Mouse (Mus musculus) forebrain, postnatal 0 days (tissue): Measurements from ENCODE around the gene Bcl9l. TPM values are rescaled to one million over a fixed set of nuclear protein-coding genes. Genes with fewer than 3 reads are reported as not detected.

Experiments used
- ATAC-seq: fragments of 200-750 bp; cut with Nextera tagmentation; 2 replicates; pipeline ENCODE4 v1.8.0; 2017; ENCODE audit warnings: mild to moderate bottlenecking, moderate library complexity
- DNase-seq: peaks from one replicate; pipeline ENCODE4 v3.0.0-alpha.2; 2015
- H3K27ac ChIP-seq: fragments of 300-500 bp; sonication (generic); 2 replicates; pipeline ENCODE4 v1.5.1; 2014; ENCODE audit warnings: low read depth, mild to moderate bottlenecking, antibody characterized with exemption, low read length, moderate library complexity, mixed read lengths
- H3K27me3 ChIP-seq: fragments of 300-500 bp; sonication (generic); 2 replicates; pipeline ENCODE4 v1.6.1; 2014; ENCODE audit warnings: mild to moderate bottlenecking, low read length, mixed read lengths; ENCODE audit not compliant: insufficient read depth
- H3K36me3 ChIP-seq: fragments of 300-500 bp; sonication (generic); 2 replicates; pipeline ENCODE4 v1.6.1; 2014; ENCODE audit warnings: mild to moderate bottlenecking, moderate library complexity; ENCODE audit not compliant: insufficient read depth
- H3K4me1 ChIP-seq: fragments of 300-500 bp; sonication (generic); 2 replicates; pipeline ENCODE4 v1.6.1; 2014; ENCODE audit warnings: antibody characterized with exemption; ENCODE audit not compliant: insufficient read depth
- H3K4me2 ChIP-seq: fragments of 300-500 bp; sonication (generic); 2 replicates; pipeline ENCODE4 v1.6.1; 2014; ENCODE audit warnings: low read depth, mild to moderate bottlenecking, moderate library complexity
- H3K4me3 ChIP-seq: fragments of 300-500 bp; sonication (generic); 2 replicates; pipeline ENCODE4 v1.5.1; 2014; ENCODE audit warnings: low read depth, low read length, mixed read lengths
- H3K9ac ChIP-seq: fragments of 300-500 bp; sonication (generic); 2 replicates; pipeline ENCODE4 v1.6.1; 2014; ENCODE audit warnings: mild to moderate bottlenecking
- H3K9me3 ChIP-seq: fragments of 300-500 bp; sonication (generic); 2 replicates; pipeline ENCODE4 v1.6.1; 2016; ENCODE audit warnings: low read length
- CTCF ChIP-seq: sonication (generic); IDR thresholded peaks from 2 replicates; pipeline ENCODE4 v1.5.1; 2016; ENCODE audit warnings: antibody characterized with exemption, control low read depth, low read depth
- WGBS: fragments of 180-500 bp; shearing (Covaris S2); extraction: QIAGEN DNeasy Blood & Tissue Kit; methylation state at CpG from one replicate; pipeline ENCODE4 v1.1.7; 2014; 5-methylcytosine and 5-hydroxymethylcytosine counted together
- polyA plus RNA-seq: library from polyadenylated mRNA; unstranded; fragments of >200 nt; fragmentation: Nextera tagmentation; extraction: Ambion mirVana; gene quantifications from 2 replicates; pipeline ENCODE4 v1.2.1, GENCODE M21; 2015
- total RNA-seq: library from RNA; depleted of rRNA; stranded (reverse); fragments of >200 nt; gene quantifications from 2 replicates; pipeline ENCODE4 v1.2.3, GENCODE M21; 2014

Gene Bcl9l
- total and polyA plus RNA-seq, 2 experiments from 2014 or later, result 13.0 to 38.7 TPM

DNA sequence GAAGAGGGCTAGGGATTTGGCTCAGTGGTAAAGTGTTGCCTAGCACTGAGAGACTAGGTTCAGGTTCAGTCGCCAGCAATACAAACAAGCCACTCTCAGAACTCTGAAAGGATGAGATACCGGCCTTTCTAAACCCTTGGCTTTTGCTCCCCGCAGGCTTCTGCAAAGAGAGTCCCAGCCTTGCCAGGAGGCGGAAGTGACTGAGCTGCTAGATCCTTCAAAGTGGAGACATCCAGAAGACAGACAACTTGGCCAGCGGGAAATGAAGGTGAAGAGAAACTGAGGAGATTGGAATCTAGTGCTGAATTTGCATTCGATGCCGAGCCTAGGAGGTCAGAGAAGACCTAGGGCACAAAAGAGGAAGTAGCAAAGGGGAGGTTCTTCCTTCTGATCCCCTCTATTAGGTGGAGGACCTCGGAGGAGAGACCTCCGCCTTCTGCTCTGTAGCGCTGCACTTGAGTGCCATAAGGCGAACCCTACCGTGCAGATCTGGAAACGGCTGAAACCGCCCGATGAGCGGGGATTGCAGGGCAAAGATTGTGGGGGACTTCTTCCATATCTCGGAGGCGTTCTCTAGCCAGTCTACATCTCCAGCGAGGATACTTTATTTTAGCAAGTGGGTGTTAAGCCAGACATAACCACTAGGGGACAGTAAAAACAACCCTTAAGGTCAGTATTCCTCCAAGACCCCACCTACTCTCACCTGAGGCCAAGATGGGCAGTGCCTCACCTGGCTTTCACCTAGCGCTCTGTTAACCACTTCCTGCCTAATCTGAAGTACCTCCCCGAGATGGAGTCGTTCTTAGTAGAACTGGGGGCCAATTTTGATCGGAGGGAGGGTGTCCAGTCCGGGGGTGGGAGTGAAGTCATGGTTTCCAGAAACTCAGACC lies 5.0 kb upstream of the Bcl9l start:
- DNase-seq, result peak; percentile 79
- WGBS, result 7% methylated on average over 24 of the region's 24 CpGs
- TF ChIP-seq CTCF, result peak; percentile 86

DNA sequence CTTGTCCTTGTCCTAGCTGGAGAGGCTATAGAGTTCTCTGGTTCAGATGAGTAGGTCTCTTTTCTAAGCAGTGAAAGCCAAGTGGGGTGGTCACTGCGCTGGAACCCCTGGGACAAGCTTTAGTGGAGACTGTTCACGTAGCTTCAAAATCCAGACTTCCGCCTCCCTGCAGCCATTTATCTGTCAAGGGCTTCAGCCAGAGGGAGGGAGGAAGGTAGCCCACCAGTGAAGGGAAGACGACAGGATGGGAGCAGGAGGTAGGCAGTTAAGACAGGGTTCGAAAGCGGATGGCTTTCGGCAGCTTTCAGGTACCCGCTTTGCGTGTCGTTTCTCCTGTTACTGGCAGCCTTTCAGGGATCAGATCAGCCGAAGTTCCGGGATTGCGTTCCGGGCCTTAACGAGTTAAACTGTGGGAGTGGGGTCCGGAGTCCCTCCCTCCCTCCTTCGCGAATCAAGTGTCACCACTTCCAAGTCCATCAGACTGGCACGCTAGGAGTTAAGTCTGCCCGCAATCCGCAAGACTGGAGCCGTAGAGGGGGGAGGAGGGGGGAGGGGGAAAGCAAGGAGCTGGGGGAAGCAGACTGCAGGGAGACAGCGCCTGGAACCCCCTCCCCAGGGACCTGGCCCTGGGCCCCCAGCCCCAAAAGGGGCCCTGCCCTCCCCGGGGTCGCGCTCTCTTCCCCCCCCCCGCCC lies 4.2 kb upstream of the Bcl9l start:
- Histone ChIP-seq H3K9ac (peak overlapping the region; percentile 75), H3K36me3 (no peaks in the 10 kb centered on the region), H3K4me1 (peaks cover 14% of the 10 kb centered on the region; the same call in 1 of the 2 replicates), H3K4me3 (peak overlapping the region; percentile 75), H3K4me2 (peak overlapping the region; percentile 91), H3K9me3 (no peaks in the 10 kb centered on the region), H3K27me3 (no peaks in the 10 kb centered on the region), H3K27ac (peak overlapping the region; percentile 94)
- peak; percentile 91 for DNase-seq
- ATAC-seq, result peak; percentile 57
- WGBS, result under 1% methylated on average over 22 of the region's 27 CpGs
- no peak for TF ChIP-seq CTCF

More for the DNA sequence above, 5.0 kb upstream of the Bcl9l start:
- Histone ChIP-seq H3K4me1 (peaks cover 14% of the 10 kb centered on the region; the same call in 1 of the 2 replicates), H3K9me3 (no peaks in the 10 kb centered on the region), H3K27ac (peak overlapping the region; percentile 94), H3K4me3 (peak overlapping the region; percentile 75), H3K36me3 (no peaks in the 10 kb centered on the region), H3K9ac (peak overlapping the region; percentile 75), H3K27me3 (no peaks in the 10 kb centered on the region), H3K4me2 (peak overlapping the region; percentile 91)
- no peak for ATAC-seq

DNA sequence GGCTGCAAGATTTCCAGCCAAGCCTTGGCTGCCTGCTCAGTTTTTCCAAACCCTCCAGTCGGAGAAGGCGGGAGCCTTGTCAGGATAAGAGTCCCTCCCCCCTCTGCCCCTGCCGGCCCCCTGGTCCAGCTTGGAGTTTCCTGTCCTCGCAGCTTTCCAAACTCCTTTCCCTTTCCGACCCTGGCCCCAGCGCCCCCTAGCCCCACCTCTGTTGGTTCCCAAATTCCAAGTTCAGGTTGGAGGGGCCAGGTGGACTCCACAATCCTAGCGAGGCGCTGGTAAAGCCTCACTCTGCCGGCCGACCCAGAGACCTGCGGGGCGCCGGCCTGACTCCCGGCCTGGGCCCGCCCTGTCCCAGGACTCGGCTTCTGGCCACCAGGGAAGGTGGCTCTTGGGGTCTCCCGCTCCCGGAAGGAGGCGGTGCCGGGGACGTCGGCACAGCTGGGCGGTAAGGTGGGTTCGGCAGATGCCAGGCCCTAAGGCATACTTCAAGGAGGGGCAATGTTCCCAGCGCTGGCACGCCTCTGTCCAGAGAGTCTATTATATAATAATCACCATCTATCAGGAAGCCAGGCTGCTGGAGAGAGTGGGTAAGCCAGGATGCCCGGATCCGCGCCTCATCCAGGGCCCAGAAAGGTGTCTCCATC lies 3.5 kb upstream of the Bcl9l start:
- DNase-seq (peak; percentile 91), ATAC-seq (peak; percentile 67)
- Histone ChIP-seq H3K4me1 (peaks cover 14% of the 10 kb centered on the region; the same call in 1 of the 2 replicates), H3K36me3 (no peaks in the 10 kb centered on the region), H3K27me3 (no peaks in the 10 kb centered on the region), H3K4me2 (peak overlapping the region; percentile 91), H3K9me3 (no peaks in the 10 kb centered on the region), H3K27ac (peak overlapping the region; percentile 94), H3K9ac (peak overlapping the region; percentile 75), H3K4me3 (peak overlapping the region; percentile 75)
- TF ChIP-seq CTCF, result peak; percentile 41
- WGBS, result 3% methylated on average over 29 of the region's 29 CpGs

DNA sequence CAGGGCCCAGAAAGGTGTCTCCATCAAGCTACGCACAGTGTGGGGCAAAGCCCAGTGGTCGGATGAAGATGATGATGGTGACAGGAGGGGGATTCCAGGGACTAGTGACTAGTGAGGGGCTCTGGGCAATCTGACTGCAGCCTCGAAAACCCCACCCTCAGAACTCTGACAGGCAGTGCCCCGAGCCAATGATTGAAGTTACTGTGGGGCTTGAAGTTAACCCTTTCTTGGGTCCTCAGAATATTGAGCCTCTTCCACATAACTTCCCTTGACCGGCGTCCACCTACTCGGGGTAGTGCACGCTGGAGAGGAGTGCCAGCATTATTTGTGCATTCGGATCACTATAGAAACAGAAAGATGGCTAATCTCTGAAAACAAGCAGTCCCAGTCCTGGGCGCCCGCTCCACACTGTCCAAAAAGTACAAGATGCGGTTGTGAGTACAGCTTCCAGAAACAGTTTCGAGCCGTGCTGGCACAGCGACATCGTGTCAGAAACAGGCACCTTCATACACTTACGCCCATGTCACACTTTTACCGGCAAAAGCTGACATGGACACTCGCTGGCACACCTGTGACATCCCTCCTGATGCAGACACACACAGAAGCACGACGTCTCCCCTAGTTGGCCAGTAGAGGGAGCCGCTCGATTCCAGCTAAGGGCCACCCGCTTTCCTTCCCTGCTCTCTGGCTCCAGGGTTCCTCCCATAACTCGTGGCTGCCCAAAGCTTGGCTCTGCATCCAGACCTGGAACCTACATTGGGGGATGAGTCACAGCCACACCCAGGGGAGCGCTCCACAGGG lies 2.8 kb upstream of the Bcl9l start:
- Histone ChIP-seq H3K27ac (peak overlapping the region; percentile 94), H3K9me3 (no peaks in the 10 kb centered on the region), H3K4me3 (peak overlapping the region; percentile 75), H3K27me3 (no peaks in the 10 kb centered on the region), H3K9ac (peak overlapping the region; percentile 75), H3K36me3 (no peaks in the 10 kb centered on the region), H3K4me2 (peak overlapping the region; percentile 91), H3K4me1 (peaks cover 18% of the 10 kb centered on the region)
- ATAC-seq, result peak; percentile 63
- WGBS, result under 1% methylated on average over 26 of the region's 26 CpGs
- TF ChIP-seq CTCF, result peak; percentile 93
- DNase-seq, result peak; percentile 92

DNA sequence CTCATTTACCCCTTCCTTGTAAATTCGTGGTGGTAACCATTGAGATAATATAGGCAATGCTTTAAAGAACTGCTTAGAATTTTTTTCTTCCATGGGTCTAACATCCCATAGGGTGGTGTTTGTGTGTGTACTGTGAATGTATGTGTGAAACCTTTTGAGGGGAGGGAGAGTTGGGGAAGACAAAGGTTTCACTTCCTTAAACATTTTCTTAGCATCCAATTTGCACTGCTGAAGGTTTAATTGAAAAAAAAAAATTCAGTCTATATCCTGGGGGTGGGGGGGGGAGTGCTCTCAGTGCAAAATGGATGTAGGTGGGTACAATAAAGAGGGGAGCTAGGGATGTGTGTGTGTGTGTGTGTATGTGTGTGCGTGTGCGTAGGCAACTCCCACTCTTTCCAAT lies 513 bp upstream of the Bcl9l start:
- Histone ChIP-seq H3K36me3 (no peaks in the 10 kb centered on the region), H3K4me1 (peaks cover 37% of the 10 kb centered on the region), H3K27ac (peak overlapping the region; percentile 97), H3K9me3 (no peaks in the 10 kb centered on the region), H3K4me2 (peak overlapping the region; percentile 93), H3K4me3 (peak overlapping the region; percentile 95), H3K9ac (peak overlapping the region; percentile 97), H3K27me3 (no peaks in the 10 kb centered on the region)
- TF ChIP-seq CTCF, result no peak
- WGBS, result 6% methylated on average over 3 of the region's 3 CpGs
- DNase-seq (no peak), ATAC-seq (no peak)

DNA sequence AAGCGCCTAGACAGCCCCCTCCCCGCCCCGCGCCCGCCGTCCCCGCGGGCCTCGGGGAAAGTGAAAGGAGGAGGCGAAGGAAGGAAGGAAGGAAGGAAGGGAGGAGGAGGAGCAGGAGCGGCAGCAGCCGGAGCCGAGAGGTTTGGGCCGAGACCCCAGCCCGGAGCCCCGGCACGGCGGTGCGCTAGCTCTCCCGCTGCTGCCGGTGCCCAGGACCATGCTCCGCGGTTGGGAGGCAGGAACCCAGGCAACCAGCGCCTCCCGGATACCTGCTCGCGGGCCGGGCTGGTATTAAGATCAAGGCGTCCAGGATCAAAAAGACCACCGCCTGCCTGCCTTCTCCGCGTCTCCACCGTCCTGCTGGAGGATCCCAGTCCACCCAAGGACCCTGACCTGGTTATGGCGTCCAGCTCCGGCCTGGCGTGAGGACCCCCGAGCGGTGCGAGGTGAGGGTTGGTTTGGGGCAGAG lies 450 bp downstream of the Bcl9l start:
- Histone ChIP-seq H3K4me1 (peaks cover 36% of the 10 kb centered on the region), H3K9ac (peak overlapping the region; percentile 97), H3K27ac (peak overlapping the region; percentile 97), H3K36me3 (no peaks in the 10 kb centered on the region), H3K9me3 (no peaks in the 10 kb centered on the region), H3K27me3 (no peaks in the 10 kb centered on the region), H3K4me2 (peak overlapping the region; percentile 93), H3K4me3 (peak overlapping the region; percentile 95)
- peak; percentile 0; the same call in 1 of the 2 replicates for ATAC-seq
- DNase-seq, result no peak
- no peak for TF ChIP-seq CTCF
- under 1% methylated on average over 38 of the region's 39 CpGs for WGBS
